Mouse (Mus musculus) activated CD4-positive, CD25-positive, alpha-beta regulatory T cell, adult 4 months (primary cell): ENCODE measurements at regions not wholly inside any gene's neighbourhood (a gene's known extent, or its start where the extent isn't known, plus 50 kb on each side); places are given as distances from the start of the nearest gene placed in this dataset.

Experiments used
- ATAC-seq: one replicate; pipeline ENCODE4 v1.8.0; 2017

DNA sequence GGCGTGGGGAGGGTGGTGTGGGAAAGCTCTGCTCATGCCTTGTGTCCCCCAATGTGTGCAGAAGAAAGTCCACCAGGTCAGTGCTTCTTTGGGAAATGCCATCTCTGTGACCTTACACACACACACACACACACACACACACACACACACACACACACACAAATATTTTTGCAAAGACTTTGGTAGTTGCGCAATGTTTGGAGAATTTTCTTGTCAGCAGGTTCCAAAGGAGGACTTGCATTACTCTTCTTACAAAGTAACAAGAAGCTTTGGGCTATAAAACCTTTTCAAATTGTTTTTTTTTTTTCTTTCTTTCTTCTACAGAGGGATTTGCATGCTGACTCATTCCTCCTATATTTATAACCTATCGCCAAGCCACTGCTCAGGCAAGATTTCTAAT lies 59.1 kb upstream of the Npvf start:
- no peak for ATAC-seq

DNA sequence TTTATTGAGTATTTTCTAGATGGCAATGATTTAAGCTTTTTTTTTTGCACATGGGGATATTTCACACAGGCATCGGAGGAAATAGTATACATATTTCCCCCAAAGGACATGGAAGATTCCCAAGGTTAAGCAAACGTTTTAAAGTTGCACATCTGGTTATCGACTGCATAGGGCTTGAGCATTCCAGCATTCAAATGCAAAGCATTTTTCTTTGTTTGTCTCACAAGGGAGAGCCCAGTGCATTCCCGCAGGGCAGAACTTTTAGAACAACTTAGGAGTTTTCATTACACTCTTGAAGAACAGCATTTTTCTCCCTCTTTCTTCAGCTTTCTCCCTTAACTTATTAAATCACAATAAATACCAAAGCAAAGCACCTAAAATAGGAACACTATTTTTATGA lies 64.4 kb upstream of the Npvf start:
- ATAC-seq = no peak

DNA sequence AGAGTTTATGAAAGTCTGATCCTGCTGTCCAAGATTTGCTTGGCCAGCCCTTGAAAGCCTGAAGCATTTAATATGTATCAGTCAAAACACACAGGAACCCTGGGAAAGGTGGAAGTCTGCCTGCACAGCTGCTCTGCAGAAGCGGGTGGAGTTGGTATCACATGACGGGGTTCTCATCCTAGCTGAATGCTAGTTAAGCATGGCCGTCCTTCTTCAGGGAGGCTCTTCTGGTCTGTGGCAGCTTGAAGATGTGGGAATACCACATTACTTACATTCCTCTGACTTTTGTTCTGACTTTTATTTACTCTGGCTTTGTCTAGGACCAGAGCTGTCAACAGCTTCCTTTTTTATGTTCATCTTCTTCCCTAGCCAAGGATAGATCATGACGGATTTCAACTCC lies 66.1 kb upstream of the Npvf start:
- no peak for ATAC-seq

DNA sequence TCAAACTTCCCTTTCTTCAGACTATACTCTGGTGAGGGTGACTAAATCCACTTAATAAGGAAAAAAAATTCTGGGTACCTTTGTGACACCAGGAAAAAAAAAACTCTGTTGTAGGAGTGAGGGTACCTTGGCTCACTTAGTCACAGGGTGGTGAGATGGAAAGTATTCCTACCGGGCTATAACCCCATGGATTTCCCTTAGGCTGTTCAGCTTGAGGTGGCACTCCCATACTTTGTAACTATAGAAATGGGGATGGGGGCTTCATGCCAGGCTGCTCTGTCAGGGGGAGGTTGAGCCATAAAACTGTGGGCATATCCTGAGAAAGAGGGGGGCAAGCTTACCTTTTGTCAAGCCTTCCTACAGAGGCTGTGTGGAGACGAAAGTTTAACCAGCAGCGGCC lies 71.4 kb upstream of the Npvf start:
- ATAC-seq = no peak

DNA sequence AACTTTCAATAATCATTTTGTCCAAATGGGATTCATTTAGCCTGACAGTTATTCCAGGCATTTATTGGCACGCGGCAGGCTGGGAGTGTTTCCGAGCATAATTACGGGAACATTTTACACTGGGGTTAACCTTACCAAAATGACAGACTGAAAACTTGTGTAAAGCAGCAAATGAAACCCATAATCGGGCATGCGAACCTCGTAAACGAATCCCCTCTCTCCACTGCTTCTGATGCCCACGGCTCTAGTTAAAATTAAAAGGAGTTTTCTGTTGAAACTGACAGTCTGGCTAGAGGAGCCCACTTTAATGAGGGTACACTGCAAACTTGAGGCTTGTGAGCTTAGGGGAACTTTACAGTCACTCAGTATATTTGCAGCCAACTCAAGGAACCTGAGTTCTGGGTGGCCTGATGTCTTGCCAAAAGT lies 71.9 kb upstream of the Npvf start:
- no peak for ATAC-seq

DNA sequence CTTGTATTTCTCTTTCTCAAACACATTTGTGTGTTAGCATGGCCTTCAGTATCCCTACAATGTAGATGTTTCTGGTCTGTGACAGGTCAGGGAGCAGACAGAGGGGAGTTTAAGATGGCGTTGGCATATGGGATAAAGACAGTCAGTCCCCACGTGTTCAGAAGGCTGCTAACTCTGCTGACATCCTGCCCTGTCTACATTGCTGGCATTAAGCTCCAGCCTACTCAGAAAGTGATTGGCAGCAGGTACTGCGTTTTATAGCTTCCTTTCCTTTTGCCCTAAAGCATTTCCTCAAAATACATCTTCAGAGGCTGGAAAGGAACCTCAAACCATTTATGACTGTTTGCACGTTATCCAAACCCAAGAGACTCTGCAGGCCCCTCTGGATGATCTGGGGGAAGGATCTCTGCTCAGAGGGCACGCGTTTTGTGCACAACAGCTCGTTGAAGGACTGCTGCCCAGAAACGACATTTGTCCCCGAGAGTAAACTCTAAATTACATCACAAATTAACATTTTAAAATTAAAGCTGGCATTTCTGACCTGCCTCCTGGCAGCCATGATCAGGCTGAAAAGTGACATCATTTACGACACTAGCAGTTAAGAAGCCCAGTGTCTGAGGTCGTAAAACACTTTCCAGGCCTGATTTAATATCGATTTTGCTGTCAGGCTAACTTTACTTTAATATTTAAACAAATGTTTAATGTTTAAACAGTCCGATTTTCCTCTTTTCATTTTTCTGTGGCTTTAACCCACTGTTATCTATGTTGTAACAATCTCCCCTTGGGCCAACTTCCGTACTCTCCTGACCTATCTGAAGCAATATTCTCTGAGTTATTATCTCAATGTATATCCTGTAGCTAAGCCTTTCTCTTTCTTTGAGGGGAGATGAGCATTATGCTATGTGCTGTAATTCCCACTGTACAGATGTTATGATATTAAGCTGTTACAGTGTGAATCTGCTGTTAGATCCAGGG lies 76.8 kb upstream of the Npvf start:
- ATAC-seq = no peak

DNA sequence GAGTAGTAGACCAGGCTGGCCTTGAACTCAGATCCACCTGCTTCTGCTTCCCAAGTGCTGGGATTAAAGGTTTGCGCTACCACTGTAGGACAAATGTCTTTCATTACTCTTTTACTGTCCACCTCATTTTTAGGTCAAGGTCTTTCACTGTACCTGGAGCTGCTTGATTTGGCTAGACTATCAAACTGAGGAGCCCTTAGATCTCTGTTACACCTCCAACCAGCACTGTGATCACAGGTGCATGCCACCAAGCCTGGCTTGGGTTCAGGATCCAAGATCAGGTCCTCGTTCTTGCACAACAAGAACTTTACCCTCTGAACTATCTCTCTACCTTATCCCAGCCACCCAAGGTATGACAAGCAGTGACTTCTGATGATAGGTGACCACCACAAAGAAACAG lies 80.5 kb upstream of the Npvf start:
- ATAC-seq = no peak

DNA sequence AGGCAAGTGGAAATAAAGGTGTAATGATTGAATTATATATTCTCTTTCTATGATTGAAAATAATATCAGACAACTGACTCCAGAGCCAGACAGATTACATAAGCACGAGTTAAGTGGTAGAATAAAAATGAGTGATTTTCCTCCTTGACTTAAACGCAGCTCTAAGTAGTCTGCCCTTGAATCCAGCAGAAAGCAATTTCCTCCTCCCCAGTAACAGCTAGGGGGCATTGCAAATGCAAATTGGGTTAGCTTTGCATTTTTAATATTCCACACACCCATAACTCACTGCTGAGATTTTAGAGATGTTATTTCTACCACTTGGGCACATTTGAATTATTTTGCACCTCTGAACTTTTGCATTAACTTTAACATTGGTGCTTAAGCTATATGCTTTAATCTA lies 81.6 kb upstream of the Npvf start:
- no peak for ATAC-seq

DNA sequence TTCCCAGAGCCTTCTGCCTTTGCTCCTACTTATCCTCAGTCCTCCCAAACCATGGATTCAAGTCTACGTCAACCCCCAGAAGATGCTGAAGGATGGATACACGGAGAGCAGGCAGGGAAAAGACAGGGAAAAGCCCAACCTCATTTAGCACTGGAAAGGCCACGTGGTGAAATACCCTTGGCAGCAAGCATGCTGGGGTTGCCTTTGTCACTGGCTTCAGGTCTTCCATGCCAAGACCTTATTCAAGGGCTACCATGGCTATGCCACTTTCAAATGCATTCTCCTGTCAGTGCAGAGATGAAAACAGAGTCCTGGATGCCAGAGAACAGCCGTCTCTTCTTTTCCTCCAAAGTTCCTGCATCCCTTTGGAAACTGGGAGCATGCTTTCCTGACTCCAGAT lies 87.8 kb upstream of the Npvf start:
- ATAC-seq = no peak

DNA sequence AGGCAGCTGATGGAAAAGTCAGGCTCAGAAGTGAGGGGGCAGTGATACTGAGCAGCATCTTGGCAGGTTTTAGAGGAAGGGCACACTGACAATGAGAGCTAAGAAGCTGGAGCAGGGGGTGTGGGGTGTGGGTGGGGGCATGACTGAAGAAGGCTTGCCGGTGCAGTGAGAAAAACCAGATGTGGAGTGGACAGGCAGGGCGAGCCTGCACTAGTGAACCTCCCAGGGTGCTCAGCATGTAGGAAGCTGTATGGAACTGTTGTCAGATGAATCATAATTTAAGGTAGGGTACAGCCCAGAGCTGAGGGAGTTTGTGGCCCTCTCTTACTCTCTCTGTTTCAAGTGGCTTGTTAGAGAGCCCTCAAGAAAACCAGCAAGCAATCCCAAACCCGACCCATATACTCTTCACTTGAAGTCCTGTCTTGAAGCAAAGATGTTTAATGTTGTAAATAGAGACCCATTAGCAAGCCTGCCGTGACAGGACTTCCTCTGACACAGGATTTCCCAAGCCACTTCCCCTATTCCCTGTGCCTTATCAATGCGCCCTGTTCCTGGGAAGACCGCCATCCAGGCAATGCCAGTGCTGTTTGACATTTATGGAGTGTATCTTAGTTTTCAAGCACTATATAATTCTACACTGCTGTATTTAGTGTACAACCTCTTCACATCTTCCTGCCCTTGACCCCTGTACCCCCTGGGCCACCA lies 90.4 kb upstream of the Npvf start:
- ATAC-seq = no peak

DNA sequence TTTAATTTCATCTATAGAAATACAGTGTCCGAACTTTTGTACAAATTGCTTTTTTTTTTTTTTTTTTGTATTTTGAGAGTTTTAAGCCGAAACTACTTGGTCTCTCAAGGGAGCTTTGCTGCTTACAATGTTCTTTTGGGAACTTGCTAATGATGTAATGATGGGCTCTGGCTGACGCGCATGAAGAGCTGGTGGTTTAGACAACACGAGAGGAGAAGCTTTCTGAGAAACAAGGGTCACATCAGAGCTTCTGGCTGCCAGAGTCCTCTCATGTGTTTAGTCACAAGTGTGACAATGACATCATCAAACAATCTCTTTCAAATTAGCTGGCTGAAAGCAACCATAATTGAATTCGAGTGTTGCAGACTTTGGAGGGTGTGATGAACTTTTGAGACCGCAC lies 98.9 kb upstream of the Npvf start:
- ATAC-seq = no peak

DNA sequence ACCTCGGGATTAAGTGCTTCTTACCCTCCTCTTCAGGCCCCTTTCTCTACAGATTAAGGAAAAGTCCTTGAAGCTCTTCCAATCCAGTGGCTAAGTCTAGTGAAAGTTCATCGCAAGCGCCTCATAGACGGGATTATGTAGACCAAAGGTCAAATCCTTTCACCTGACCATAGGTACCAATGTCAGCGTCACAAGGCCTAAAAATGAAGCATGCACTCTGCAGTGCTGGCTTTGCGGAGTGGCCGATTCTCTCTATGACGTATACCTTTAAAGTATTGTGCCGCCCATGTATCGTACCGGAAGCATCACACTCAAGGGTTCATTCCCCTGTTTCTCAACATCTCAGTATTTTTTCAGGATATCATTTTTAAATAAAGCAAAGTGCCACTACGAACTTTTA lies 100.5 kb upstream of the Npvf start:
- no peak for ATAC-seq

DNA sequence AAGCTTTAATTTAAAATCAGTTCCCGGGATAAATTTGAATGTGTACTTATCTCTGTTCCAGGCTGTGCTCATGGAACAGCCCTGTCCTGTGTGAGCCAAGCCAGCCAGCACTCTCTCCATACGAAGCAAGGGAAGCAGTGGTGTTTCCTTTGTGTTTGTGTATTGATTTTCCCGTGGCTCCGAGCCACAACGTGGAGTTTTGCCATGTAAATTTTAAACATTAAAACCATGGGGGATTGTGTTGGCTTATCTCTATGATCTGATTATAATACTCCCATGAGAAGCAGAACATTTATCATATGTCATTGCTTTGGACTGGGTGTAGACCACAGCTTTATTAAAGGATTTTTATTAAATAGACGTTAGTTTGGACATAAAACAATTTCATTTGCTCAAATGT lies 106.1 kb upstream of the Npvf start:
- no peak for ATAC-seq

DNA sequence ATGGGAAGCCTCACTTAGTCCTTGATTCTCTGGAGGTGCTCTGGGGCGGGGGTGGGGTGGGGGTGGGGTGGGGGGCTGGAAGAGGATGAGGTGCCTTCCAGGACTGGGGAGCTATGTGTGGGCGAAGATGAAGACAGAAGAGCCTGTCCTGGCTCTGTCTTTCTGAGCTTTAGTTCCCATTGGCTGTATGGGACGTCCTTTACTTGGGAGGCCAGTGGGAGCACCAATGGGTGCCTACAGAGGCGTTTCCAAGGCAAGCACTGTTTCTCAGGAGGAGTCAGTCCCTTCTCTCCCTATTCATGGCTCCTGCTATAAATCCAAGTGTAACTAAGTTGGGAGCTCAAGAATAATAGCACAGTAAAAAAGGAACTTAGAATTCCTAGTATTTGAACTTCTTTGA lies 108.9 kb upstream of the Npvf start:
- ATAC-seq = no peak

DNA sequence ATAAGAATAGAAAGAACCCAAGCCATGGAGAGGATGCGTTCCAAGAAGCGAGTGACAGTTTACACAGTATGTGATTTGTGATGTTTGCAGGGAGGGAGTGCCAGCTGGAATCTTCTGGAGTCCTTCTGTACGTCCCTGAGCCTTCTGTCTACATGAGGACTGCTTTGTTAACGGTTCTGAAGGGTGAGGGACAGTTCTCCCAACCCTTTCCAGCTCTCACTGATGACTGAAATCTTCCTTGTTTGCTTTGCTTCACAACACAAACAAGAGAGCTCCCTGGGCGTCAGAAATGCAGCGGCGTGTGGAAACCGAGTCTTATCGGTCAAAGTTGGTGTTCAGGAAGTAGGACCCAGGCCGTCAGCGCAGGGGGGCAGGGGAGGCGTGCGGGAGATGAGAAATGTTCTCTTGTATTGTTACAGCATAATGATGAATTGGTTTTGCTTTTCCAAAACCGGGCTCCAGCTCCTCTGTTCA lies 112.2 kb upstream of the Npvf start:
- ATAC-seq = no peak

DNA sequence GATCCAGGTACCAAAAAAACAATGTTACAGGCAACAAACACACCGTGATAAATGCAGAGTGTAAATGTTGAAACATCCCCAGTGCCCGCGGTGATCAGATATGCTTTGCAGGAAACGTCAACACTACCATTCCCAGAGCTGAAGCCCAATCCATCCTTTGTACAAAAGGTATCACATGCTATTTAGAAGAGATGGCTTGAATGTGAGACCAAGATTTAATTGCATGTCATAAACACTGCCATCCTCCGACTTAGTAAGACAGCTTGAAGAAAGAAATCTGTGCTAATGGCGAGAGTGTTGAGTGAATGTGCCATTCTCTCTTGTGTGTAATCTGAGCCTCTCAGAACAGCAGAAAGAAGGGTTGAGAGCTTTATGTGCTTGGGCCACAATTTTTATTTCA lies 112.9 kb upstream of the Npvf start:
- no peak for ATAC-seq

DNA sequence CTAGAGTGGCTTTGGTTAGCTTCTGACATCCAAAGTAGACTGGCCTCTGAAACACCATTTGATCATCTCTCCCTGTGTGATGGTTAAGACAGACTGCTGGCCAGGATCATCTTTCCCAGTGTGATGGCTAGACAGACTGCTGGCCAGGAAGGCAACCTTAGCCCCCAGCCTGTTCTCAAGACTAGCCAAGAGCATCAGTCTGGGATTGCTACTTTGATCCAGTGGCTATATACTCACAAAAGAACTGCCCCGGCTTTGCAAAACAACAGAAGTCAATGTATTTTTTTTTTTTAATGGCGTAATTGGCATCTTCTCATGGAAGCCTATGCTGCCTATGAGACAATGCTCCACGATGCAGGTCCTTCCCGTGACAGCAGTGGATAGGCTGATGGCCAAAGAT lies 113.6 kb upstream of the Npvf start:
- ATAC-seq = no peak

DNA sequence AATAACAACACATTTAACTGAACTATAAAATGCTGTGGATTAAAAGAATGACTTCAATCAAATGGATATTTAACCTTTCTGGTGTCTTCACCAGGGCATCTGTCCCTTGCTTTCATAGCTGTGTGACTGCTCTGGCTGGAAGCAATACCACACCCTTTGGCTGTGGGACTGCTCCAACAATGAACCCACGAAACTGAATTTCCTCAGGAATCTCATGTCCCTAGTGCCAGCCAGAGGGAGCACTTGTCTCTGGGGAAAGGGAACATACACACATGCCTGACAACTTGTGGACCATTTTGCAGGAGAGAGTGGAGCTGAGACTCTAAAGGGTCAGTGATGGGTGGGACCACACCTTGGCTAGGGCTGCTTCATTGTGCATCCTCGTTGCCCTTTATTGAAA lies 114.9 kb upstream of the Npvf start:
- ATAC-seq = no peak

DNA sequence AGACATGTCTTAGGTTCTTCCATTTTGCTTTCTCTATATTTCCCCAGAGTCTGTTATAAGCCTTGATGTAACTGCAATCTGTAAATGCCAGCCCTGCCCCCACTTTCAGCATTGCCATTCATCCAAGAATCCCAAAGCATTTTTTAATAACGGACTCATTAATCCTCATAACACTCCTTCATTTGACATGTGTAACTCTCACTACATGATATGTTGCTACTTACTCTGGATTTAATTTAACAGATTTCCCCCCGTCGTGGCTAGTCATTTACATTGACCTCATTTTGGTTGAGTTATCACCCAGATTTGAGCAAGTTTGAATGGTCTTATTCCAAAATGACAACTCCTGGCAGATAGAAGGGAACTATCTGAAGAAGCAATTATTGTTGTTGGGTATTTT lies 116.2 kb upstream of the Npvf start:
- ATAC-seq = no peak

DNA sequence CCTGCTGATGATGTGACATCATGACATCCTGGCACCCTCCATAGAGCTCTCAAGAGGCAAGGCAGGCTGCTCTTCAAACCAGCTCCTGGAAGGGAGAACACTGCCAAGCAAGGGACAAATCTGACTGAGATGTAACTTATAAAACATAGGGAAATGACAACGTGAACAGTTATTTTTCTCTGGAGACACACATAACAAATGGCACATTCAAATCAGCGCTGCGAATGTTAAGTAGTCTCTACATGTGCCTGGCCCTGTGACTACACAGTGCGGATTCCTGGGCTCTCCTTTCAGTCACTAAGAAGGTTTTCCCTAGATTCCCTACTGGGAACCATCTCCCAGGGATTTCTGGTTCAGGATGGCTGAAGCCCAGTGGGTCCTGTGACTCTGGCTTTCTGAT lies 121.4 kb upstream of the Npvf start:
- no peak for ATAC-seq

DNA sequence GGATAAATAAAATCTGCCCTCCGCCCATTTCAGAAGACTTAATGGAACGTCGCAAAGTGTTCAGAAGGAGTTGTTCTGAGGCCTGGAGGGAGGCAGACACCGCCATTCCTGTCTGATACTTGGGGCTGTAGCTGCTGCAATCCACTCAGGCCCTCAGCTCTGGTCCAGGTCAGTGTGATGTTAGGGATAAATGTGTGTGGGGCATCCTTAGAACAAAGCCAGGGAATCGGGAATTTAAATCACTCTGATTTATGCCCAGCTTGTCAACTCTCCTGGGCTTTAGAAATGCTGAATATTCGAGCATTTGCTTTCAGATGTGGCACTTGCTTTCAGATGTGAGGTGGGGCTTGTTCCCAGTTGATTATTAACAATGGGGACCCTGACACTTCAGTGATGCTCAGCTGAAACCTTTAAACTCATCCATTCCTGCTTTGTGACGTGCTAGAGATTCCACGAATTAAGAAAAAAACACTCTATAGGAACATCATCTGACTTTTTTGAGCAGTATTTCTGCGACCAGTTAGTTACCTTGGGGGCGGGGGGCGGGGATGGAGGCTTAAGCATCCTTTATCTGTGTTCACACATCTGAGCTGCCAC lies 122.1 kb upstream of the Npvf start:
- no peak for ATAC-seq

DNA sequence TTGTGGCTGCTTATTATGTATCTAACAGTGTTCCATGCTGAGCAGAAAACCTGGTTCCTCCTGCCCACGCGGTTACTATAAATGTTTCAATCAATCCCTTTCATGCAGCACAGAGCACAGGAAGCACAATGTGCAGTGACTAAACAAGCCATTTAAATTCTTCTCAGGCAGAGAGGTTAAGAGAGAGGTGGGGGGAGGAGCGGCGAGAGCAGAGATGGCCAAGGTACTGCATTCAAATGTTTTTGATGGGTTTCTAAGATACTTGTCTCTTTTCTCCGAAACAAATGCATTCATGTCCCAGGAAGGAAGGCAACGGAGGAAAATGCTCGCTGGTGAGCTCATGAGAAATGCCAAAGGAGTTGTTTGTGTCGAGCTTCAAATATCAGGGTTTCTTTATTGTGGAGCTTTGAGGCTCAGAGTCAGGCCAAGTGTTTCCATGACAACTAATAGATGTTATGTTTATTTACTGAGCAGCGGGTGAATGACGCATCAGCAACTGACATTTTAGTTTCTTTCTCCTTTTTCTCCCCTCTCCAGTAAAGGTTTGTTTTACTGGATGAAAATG lies 122.8 kb upstream of the Npvf start:
- ATAC-seq = peak; percentile 69

DNA sequence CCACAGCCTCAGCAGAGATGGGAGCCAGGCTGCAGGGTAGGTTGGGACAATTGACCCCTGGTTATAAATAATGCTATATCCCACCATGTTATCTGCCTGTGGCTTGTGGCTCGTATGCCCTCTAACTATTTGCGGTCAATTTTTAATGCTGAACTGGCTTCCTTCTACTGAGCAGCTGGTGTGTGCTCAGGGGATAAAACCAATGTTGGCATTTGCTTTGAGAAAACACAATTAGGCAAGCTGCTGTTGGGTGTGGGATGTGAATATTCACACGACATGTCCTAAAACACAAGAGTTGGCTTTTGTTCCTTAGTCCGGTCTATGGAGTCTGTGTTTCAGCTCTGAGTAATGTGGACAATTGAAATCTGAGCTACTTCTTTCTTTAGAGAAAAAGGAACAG lies 123.6 kb upstream of the Npvf start:
- ATAC-seq = no peak
